Mouse (Mus musculus): Measurements from ENCODE around the gene Olfr331.
"Not testable (repeated sequence)": the region's sequence is repeated elsewhere in the genome, so short reads cannot be mapped to it uniquely, and the experiment has no call there.

The Olfr331 gene

GRCm38 (mm10) chr11:58502472-58502871, at the start of gene Olfr331:
Gene Olfr331, minus strand, starts transcription at chr11:58502572.
- DNase-seq (ENCODE audit: low spot score): not testable (repeated sequence)

DNA sequence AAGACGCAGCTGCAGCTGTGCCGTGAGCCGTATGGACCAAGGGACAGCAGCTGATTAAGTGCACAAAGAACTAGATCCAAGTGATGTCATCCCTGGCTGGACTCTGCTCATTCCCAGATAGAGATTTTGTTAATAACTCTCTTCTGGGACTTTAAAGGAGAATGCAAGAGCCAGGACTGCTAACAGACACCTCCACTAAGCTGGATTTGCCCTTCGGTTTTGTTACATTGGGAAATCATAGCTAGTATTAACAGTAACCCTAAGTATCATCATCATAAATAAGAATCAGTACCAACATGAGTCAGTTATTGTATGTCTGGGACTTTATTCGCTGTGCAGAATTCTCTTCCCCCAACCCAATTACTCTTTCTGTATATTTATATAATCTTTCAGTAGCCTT, 44.0 kb upstream of the Olfr331 start, which contains the start of gene Olfr329-ps:
Olfr329-ps (minus strand) TSS at position 101 of the 400 bp plus-strand sequence.
- no peak for DNase-seq (ENCODE audit: low spot score)

DNA sequence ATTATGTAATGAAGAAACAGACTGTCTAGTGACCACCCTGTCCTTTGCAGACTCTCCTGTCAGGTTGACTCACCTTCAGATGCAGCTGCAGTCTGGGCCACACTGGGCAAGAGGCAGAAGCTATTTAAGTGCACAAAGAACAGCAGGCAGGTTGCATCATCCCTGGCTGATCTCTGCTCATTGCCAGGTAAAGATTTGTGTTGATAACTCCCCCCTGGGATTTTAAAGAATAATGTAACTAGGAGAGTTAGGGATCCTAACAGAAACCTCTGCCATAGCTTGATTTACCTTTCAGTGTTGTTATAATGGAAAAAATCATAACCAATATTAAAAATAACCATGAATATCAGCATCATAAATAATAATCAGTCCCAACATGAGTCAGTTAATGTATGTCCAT, 32.4 kb upstream of the Olfr331 start, which contains the start of gene Olfr330:
Olfr330 (minus strand) TSS at position 101 of the 400 bp plus-strand sequence.
- not testable (repeated sequence) for DNase-seq (ENCODE audit: low spot score)

DNA sequence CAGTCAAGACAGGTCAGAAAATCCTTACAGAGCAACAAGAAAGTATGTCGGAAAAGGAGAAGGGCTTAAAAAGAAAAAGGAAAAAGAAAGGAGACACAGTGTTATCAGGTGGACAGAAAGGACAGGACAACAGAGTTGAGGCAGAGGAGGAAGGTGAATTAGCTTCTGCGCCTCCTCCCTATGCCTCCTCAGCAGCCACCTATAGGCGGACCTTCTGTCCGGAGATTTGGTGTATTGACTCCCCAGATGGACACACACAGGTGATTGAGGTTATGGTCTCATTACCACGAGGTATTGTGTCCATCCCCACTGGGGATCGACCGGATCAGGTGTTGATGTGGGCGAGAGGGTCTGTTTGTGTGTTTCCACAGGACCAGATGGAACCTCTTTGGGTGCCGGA, 17.4 kb upstream of the Olfr331 start:
- peak; percentile 14 for DNase-seq (ENCODE audit: low spot score)

DNA sequence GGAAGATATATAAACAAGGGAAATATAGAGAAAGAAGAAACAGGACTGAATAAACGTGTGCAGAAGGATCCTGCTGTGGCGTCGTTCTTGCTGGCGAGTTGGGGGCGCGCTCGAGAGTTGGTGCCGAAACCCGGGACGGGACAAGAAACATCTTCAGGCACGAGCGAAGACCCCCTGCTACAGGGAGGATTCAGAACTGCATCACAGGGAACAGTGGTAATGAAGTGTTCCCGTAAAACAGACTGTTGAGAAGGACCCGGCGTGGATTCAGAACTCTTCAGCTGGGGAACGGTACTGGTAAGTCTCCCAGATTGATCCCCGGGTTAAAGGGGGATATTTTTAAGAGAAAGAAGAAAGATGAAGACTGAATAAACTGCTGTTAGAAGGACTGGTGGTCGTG, 16.5 kb upstream of the Olfr331 start:
- peak; percentile 76 for DNase-seq (ENCODE audit: low spot score)

GRCm38 (mm10) chr11:58509058-58509457, 6.7 kb upstream of the Olfr331 start:
- not testable (repeated sequence) for DNase-seq (ENCODE audit: low spot score)

GRCm38 (mm10) chr11:58499290-58499689, 3.1 kb downstream of the Olfr331 start:
- no peak for DNase-seq (ENCODE audit: low spot score)

GRCm38 (mm10) chr11:58498761-58499160, 3.6 kb downstream of the Olfr331 start:
- no peak for DNase-seq (ENCODE audit: low spot score)

DNA sequence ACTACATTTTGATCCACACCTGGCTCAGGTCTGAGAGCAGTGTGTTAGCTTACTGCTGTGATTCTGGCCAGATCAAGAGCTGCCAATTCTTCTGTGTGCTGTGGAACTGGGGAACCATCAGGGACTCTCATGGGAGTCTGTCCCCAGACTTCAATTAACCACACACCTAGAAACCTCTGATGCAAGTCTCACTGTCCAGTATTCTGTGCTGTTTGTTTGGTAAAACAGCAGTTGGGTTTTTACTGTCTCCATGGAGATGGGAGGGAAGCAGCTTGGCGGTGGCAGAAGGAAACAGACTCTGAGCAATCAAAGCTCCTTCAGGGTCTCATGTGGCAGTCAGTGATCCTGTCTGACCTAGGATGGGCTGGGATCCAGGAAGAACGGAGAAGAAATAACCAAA, 9.9 kb downstream of the Olfr331 start, which contains the start of gene Olfr332:
Olfr332 (minus strand) TSS at position 101 of the 400 bp plus-strand sequence.
- DNase-seq (ENCODE audit: low spot score): no peak

DNA sequence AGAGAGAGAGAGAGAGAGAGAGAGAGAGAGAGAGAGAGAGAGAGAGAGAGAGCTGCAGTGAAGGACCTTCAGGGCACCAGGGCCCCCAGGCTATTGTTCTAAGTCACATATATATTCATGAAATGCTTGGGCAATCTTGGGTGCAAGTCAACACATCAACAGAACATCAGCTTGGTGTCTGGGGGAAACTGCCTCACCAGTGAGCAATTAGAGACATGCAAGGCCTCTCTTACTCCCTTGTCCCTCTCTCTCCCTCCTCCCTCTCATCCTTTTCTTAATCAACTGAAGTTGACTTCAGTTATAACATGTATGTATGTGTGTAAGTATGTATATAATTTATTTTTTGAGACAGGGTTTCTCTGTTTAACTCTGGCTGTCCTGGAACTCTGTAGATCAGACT, 40.2 kb downstream of the Olfr331 start, which contains the start of gene Olfr30:
Olfr30 (minus strand) TSS at position 101 of the 400 bp plus-strand sequence.
- no peak for DNase-seq (ENCODE audit: low spot score)

DNA sequence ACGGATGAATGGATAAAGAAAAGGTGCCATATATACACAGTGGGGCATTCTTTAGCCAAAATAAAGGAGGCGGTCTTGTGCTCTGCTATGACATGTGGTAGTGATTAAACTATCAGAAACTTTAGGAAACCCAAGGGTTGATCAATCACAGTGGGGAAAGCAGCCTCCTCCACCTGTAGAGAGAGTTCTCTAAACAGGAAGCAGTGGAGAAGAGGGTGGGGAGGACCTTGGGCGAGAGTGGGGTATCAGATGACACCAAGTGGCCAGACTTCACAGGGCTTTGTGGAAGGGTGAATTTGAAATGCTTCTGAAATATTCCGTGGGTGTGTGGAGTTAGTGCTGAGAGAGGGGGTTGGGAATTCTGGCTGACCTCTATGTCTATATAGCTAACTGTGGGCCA, 48.8 kb downstream of the Olfr331 start:
- no peak for DNase-seq (ENCODE audit: low spot score)

GRCm38 (mm10) chr11:58452759-58453158, 49.6 kb downstream of the Olfr331 start, which contains the start of gene Lypd9:
Gene Lypd9, minus strand, starts transcription at chr11:58452923.
- no peak for DNase-seq (ENCODE audit: low spot score)
